Comparison of ENCODE assay signal across 15 mouse cellular contexts in genomic region chr8:121392482-121392881, GRCm38 (mm10).
"Had no signal": no experiment of that assay in that cellular context is flagged by ENCODE, and none has a peak within 500 bp of the region (broad histone marks: within the 10 kb centered on the region; RNA-seq: fewer than 3 reads in every experiment).

No protein-coding gene starts in this region.

- H3K4me3 ChIP-seq: limb, embryonic 12.5 days; limb, embryonic 15.5 days; midbrain, embryonic 10.5 days; midbrain, embryonic 13.5 days; myocyte had no signal

- DNase-seq: thymus, adult 2 months; thymus, postnatal 14 days had no signal

- H3K27ac ChIP-seq: limb, embryonic 12.5 days; limb, embryonic 15.5 days; liver, embryonic 14.5 days; macrophage; midbrain, embryonic 10.5 days; midbrain, embryonic 13.5 days; stomach, postnatal 0 days had no signal

- H3K9me3 ChIP-seq: limb, embryonic 12.5 days; limb, embryonic 15.5 days; midbrain, embryonic 10.5 days; midbrain, embryonic 13.5 days had no signal

- H3K36me3 ChIP-seq: limb, embryonic 12.5 days; limb, embryonic 15.5 days; midbrain, embryonic 10.5 days; midbrain, embryonic 13.5 days had no signal

- ATAC-seq: intestine, embryonic 16.5 days; liver, postnatal 0 days; midbrain, embryonic 16.5 days had no signal

- H3K4me2 ChIP-seq: limb, embryonic 15.5 days; liver, embryonic 11.5 days; lung, embryonic 14.5 days; midbrain, embryonic 13.5 days had no signal

- H3K9ac ChIP-seq: limb, embryonic 12.5 days; limb, embryonic 15.5 days; liver, embryonic 14.5 days; liver, postnatal 0 days; lung, embryonic 14.5 days; midbrain, embryonic 13.5 days had no signal
